Mouse (Mus musculus) thymus, adult 2 months (tissue): ENCODE data around the gene Kdelr1.

Source experiments
- CTCF ChIP-seq: fragments of 200-500 bp; IDR thresholded peaks from 2 replicates; pipeline ENCODE4 v1.5.1; 2012; ENCODE audit warnings: mild to moderate bottlenecking, control low read depth, low read length, moderate library complexity, borderline replicate concordance; ENCODE audit not compliant: control insufficient read depth, poor library complexity, insufficient read depth; ENCODE audit errors: extremely low read depth
- POLR2A ChIP-seq: fragments of 200-500 bp; IDR thresholded peaks from 2 replicates; pipeline ENCODE4 v1.6.1; 2012; ENCODE audit warnings: mild to moderate bottlenecking, low read length, control low read depth, moderate library complexity; ENCODE audit not compliant: control insufficient read depth, poor library complexity, insufficient read depth; ENCODE audit errors: extremely low read depth

DNA sequence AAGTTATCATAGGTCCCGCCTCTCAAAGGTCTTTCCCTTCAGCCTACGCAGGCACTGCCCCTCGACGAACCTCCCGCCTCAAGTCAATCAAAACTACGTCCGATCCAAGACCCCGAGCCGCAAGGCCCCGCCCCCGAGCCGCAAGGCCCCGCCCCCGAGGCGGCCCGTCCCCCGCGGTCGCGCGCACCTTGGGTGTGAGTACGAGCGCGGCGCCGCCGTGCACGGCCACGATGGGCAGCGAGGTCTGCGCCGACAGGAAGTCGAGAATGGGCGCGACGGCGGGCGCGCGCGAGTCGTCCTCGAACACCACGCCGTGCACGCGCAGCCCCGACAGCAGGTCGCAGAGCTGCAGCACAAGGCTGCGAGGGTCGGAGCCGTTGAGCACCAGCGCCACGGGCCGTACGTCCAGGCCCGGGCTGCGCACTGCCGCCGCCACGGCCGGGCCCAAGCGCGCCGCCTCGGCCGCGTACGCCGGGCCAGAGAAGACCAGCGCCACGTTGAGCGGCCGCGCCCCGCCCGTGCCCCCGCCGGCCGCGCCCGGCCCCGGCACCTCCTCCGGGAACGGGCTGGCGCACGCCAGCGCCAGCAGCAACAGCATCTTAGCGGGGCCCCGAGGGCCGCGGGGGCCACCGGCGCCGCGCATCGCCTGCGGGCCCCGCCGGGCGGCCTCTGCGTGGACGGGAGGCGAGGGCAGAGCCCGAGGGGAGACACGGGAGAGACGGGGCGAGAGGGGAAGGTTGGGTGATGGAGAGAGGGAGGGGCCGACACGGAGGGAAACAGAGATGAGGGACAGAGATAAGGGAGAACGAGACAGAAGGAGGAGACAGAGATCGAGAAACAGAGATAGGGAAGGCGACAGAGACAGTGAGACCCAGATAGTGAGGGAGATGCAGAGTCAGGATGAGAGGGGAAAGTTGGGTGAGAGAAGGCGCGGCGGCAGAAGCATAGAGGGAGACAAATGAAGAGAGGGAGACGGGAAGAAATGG lies 6.4 kb upstream of the Kdelr1 start:
- TF ChIP-seq CTCF, result 0 out of 2 replicates have a peak, but pooled peaks have one; percentile 25
- TF ChIP-seq POLR2A, result 0 out of 2 replicates have a peak, but pooled peaks have one; percentile 20
